Mouse (Mus musculus) thymus, adult 2 months (tissue): ENCODE results near the gene Hmcn2. TPM values are rescaled to one million over a fixed set of nuclear protein-coding genes. Genes with fewer than 3 reads are reported as not detected.

Experiments used
- DNase-seq: peaks from one replicate; pipeline ENCODE4 v3.0.0; 2021
- H3K27ac ChIP-seq: fragments of 200-500 bp; 2 replicates; pipeline ENCODE4 v1.5.1; 2012; ENCODE audit warnings: low read length, control low read depth; ENCODE audit not compliant: control insufficient read depth, insufficient read depth
- H3K27me3 ChIP-seq: fragments of 200-500 bp; 2 replicates; pipeline ENCODE4 v1.6.1; 2012; ENCODE audit warnings: mild to moderate bottlenecking, low read length, moderate library complexity, mixed read lengths; ENCODE audit not compliant: control insufficient read depth, insufficient read depth
- H3K36me3 ChIP-seq: fragments of 200-500 bp; 2 replicates; pipeline ENCODE4 v1.6.1; 2012; ENCODE audit warnings: mild to moderate bottlenecking, low read length, moderate library complexity; ENCODE audit not compliant: control insufficient read depth, insufficient read depth
- H3K4me1 ChIP-seq: fragments of 200-500 bp; replicated peaks from 2 replicates; pipeline ENCODE4 v1.6.1; 2012; ENCODE audit warnings: low read length; ENCODE audit not compliant: control insufficient read depth, insufficient read depth
- H3K4me3 ChIP-seq: fragments of 200-500 bp; 2 replicates; pipeline ENCODE4 v1.5.1; 2012; ENCODE audit warnings: mild to moderate bottlenecking, low read length, control low read depth, moderate library complexity; ENCODE audit not compliant: control insufficient read depth, insufficient read depth
- CTCF ChIP-seq: fragments of 200-500 bp; IDR thresholded peaks from 2 replicates; pipeline ENCODE4 v1.5.1; 2012; ENCODE audit warnings: mild to moderate bottlenecking, control low read depth, low read length, moderate library complexity, borderline replicate concordance; ENCODE audit not compliant: control insufficient read depth, poor library complexity, insufficient read depth; ENCODE audit errors: extremely low read depth
- POLR2A ChIP-seq: fragments of 200-500 bp; IDR thresholded peaks from 2 replicates; pipeline ENCODE4 v1.6.1; 2012; ENCODE audit warnings: mild to moderate bottlenecking, low read length, control low read depth, moderate library complexity; ENCODE audit not compliant: control insufficient read depth, poor library complexity, insufficient read depth; ENCODE audit errors: extremely low read depth
- WGBS: fragments of 180-500 bp; shearing (Covaris S2); methylation state at CpG from one replicate; pipeline ENCODE4 v1.1.7; 2018; 5-methylcytosine and 5-hydroxymethylcytosine counted together
- polyA plus RNA-seq: library from polyadenylated mRNA; depleted of rRNA; stranded (reverse); fragments of >200 nt; gene quantifications from 2 replicates; pipeline ENCODE4 v1.2.3, GENCODE M21; 2012

Gene Hmcn2
- polyA plus RNA-seq, 1 experiment = 4.8 TPM

DNA sequence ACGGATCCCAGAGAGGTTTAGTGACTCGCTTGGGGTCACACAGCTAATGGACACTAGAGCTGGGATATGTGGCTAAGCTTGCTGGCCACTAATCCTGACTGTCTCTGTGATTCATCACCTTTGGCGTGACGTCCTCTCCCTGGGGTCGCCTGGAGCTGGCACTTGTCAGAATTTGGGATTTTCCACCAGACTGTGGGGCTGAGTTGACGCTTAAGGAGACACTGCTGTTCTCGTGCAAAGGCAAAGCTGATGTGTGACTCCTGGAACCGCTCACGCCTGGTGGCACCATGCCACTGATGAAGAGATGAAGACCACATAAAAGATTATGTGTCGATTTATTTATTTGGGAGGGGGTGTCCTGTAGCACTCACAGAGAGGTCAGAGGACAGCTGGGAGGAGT, 14.2 kb upstream of the Hmcn2 start:
- Histone ChIP-seq H3K36me3 (no peaks in the 10 kb centered on the region), H3K4me3 (no peak overlapping the region), H3K4me1 (peaks cover 5% of the 10 kb centered on the region), H3K27me3 (no peaks in the 10 kb centered on the region), H3K27ac (no peak overlapping the region)
- TF ChIP-seq POLR2A = no peak
- TF ChIP-seq CTCF = no peak
- 88% methylated on average over 10 of the region's 10 CpGs for WGBS
- no peak for DNase-seq

- H3K27ac ChIP-seq = no peak overlapping the region
- WGBS = 76% methylated on average over 9 of the region's 9 CpGs
- no peak for TF ChIP-seq CTCF
- TF ChIP-seq POLR2A = no peak
Measured at GRCm38 (mm10) chr2:31303177-31303576, 11.0 kb upstream of the Hmcn2 start.

GRCm38 (mm10) chr2:31304191-31304590, 10.0 kb upstream of the Hmcn2 start:
- 63% methylated on average over 9 of the region's 9 CpGs for WGBS
- Histone ChIP-seq H3K36me3 (no peaks in the 10 kb centered on the region), H3K27me3 (no peaks in the 10 kb centered on the region), H3K4me3 (no peak overlapping the region), H3K27ac (no peak overlapping the region), H3K4me1 (no peaks in the 10 kb centered on the region)
- no peak for DNase-seq
- no peak for TF ChIP-seq CTCF
- no peak for TF ChIP-seq POLR2A

More at GRCm38 (mm10) chr2:31303177-31303576, 11.0 kb upstream of the Hmcn2 start:
- DNase-seq = no peak
- Histone ChIP-seq H3K4me1 (peaks cover 5% of the 10 kb centered on the region), H3K27me3 (no peaks in the 10 kb centered on the region), H3K36me3 (no peaks in the 10 kb centered on the region), H3K4me3 (no peak overlapping the region)

DNA sequence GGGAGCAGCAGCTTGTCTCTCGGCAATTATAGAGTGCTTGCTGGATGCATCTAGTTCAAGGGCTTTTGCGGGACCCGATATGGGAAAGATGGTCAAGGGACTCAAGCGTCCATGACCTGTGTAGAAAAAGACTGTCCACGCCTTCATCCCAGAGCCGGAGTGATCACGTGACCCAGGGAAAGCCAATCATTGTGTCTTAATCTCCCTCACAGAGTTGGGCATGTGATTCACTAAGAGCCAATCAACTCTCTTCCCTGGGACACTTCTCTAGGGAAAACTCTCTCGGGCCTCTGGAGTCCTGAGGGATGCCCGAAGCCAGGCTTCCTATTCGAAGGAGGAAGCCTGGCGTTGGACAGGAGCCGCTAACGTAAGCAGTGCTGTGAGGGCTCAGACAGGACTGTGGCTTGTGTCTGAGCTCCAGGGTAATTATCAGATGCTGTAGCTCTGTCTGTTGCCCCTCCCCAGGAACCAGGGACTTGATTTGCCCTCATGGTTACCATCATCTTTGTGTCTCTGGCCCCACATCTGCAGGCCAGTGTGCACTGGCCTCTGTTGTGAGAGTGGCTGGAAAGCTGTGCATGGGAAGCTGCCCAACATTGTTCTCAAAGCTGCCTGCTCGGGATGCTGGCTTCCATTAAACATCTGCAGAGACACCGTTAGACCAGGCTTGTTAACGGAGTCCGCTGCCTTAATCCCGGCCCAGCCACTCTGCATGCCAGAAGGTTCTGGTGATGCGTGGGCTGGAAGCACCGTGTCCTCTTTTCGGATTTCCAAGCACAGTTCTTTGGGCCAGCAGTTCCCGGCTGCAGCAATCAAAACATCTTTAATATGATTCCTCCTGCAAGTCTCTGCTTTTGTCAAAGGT, 9.2 kb upstream of the Hmcn2 start:
- H3K36me3 ChIP-seq = no peaks in the 10 kb centered on the region
- no peaks in the 10 kb centered on the region for H3K27me3 ChIP-seq
- H3K27ac ChIP-seq = no peak overlapping the region
- DNase-seq = no peak
- 89% methylated on average over 22 of the region's 22 CpGs for WGBS
- H3K4me1 ChIP-seq = no peaks in the 10 kb centered on the region
- no peak overlapping the region for H3K4me3 ChIP-seq
- TF ChIP-seq POLR2A (no peak), CTCF (no peak)

GRCm38 (mm10) chr2:31305684-31306083, 8.5 kb upstream of the Hmcn2 start:
- Histone ChIP-seq H3K4me1 (no peaks in the 10 kb centered on the region), H3K36me3 (no peaks in the 10 kb centered on the region), H3K27me3 (no peaks in the 10 kb centered on the region), H3K4me3 (no peak overlapping the region), H3K27ac (no peak overlapping the region)
- peak; percentile 49 for DNase-seq
- WGBS = 44% methylated on average over 4 of the region's 4 CpGs
- peak; percentile 76; the same call in 1 of the 2 replicates for TF ChIP-seq CTCF
- TF ChIP-seq POLR2A = no peak

DNA sequence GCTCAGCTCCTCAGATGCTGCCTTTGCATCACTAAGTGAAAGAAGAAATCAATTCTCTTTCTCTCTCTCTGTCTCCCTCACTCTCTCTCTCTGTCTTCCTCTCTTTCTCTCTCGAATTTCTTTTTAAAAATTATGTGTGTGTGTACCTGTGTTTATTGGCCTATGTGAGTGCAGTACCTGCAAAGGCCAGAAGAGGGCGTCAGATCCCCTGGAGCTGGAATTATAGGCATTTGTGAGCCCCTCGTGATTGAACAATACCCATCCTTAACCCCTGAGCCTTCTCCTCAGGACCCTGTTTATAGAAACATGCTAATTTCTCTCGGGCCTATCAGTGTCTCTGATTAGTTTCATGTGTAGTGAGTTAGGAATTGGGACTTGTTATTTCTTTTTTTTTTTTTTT, 6.0 kb upstream of the Hmcn2 start:
- Histone ChIP-seq H3K4me1 (no peaks in the 10 kb centered on the region), H3K4me3 (no peak overlapping the region), H3K27me3 (no peaks in the 10 kb centered on the region; the same call in 1 of the 2 replicates), H3K27ac (no peak overlapping the region), H3K36me3 (no peaks in the 10 kb centered on the region)
- TF ChIP-seq CTCF = no peak
- no peak for TF ChIP-seq POLR2A
- 66% methylated on average over 4 of the region's 4 CpGs for WGBS
- DNase-seq = no peak

DNA sequence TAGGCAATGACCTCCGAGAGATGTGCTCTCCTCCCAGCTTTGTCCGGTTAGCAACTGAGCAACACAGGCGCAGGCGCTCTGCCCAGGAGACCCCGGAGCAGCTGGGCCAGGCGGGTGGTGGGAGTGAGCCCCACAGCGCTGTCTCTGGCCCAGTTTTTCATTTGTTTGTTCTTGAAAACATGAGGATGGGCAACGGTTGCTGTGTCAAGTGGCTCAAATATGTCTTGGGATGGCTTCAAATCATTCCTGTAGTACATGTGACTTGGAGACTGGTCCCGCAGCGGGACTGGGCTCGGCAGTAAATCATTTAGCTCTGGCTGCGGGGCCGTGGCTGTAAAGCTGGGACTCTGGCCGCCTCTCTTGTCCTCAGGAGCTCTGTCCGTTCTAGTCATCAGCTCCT, 4.7 kb upstream of the Hmcn2 start:
- no peaks in the 10 kb centered on the region; the same call in 1 of the 2 replicates for H3K27me3 ChIP-seq
- H3K36me3 ChIP-seq = no peaks in the 10 kb centered on the region
- H3K4me3 ChIP-seq = no peak overlapping the region
- H3K4me1 ChIP-seq = no peaks in the 10 kb centered on the region
- TF ChIP-seq CTCF (no peak), POLR2A (no peak)
- 65% methylated on average over 15 of the region's 15 CpGs for WGBS
- no peak overlapping the region for H3K27ac ChIP-seq
- no peak for DNase-seq
